Mouse (Mus musculus) left cerebral cortex, postnatal 10 days (tissue): Measurements from ENCODE around the gene Ifngr1. TPM values are rescaled to one million over a fixed set of nuclear protein-coding genes. Genes with fewer than 3 reads are reported as not detected.

ENCODE experiments used
- DNase-seq, 2 experiments: peaks; one replicate each; pipeline ENCODE4 v3.0.0; 2021 to 2022; ENCODE audit warnings: low spot score in 2 of 2, mixed read lengths in 1 of 2; ENCODE audit errors: extremely low spot score in 1 of 2
- intact Hi-C: fragments of 180-260 bp; cut with DNase I; formaldehyde crosslinking; loops from one replicate; pipeline ENCODE4 v1.15.1; 2025
- total RNA-seq, 2 experiments: library from RNA; stranded (reverse); gene quantifications; 2 replicates each; pipeline ENCODE4 v1.2.3; 2021

Gene Ifngr1
- 10 to 100 TPM; 13.3 to 16.2 TPM for total RNA-seq

- intact Hi-C loops, result no loop called here
- DNase-seq, result peak; percentile 93 to 98
Measured at GRCm38 (mm10) chr10:19591641-19592441, at the start of gene Ifngr1. Gene Ifngr1 (plus strand): TSS chr10:19591949.

GRCm38 (mm10) chr10:19546825-19547224 lies 44.9 kb upstream of the Ifngr1 start:
- intact Hi-C loops, result no loop called here
- no peak for DNase-seq

GRCm38 (mm10) chr10:19548016-19548415 lies 43.7 kb upstream of the Ifngr1 start:
- no peak for DNase-seq
- intact Hi-C loops, result no loop called here

DNA sequence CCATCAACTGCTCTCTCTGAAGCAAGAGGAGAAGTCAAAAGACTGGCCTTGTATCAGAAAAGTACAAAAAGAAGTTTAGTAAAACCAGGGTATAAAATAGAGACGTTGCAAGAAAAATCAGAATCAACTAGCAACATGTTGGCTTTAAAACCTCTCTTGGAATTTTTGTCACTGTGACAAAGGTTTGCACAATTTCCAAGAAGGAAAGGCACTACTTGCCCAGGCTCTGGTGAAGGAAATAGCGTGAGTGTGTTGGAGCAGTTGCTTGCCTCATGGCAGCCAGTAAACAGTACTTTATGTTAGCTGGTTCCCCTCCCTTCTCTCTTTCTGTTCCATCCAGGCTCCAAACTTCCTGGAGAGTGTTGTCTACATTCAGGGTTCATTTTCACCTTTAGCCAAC lies 43.3 kb upstream of the Ifngr1 start:
- intact Hi-C loops, result no loop called here
- DNase-seq, result no peak

DNA sequence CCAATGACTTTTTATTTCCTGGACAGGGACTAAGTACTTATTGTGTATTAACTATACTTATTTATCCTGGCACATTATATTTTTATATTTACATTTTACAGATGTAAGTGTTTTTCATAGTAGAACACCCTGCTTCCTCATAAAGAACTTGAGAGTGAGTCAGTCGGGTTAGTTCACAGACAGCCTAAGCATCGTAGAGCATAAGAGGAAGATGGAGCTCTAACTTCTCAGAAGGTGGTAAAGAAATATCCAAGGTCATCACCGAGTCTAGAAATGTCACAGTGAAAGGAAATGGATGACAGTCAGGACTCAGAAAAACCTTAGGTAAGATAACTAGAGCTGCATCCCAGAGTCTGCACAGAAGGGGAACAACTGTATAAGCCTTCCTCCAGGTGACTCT lies 40.2 kb upstream of the Ifngr1 start:
- DNase-seq, result no peak
- intact Hi-C loops, result no loop called here

GRCm38 (mm10) chr10:19553857-19554256 lies 37.9 kb upstream of the Ifngr1 start:
- intact Hi-C loops, result no loop called here
- DNase-seq, result no peak

GRCm38 (mm10) chr10:19557696-19558095 lies 34.1 kb upstream of the Ifngr1 start:
- DNase-seq, result no peak
- intact Hi-C loops, result no loop called here

- no peak for DNase-seq
- intact Hi-C loops, result no loop called here
Measured at GRCm38 (mm10) chr10:19559565-19560165, 32.1 kb upstream of the Ifngr1 start.

DNA sequence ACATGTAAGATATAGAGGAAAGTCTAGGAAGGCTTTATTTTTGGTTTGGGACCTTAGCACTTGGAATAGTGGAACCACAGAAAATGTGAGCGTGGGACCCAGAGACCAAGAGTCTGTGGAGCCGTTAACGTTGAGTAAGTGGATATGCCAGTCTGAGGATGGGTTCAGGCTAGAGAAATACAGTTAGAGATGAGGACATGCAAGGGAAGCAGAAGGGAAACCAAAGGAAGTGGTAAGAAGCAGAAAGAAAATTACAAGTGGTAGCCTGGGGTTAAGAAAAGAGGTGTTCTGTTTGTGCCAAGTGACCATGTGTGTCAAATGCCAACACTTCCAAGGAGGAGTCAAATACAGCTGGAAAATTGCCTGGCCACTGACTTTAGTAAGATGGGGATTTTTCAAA lies 29.2 kb upstream of the Ifngr1 start:
- intact Hi-C loops, result no loop called here
- no peak for DNase-seq

DNA sequence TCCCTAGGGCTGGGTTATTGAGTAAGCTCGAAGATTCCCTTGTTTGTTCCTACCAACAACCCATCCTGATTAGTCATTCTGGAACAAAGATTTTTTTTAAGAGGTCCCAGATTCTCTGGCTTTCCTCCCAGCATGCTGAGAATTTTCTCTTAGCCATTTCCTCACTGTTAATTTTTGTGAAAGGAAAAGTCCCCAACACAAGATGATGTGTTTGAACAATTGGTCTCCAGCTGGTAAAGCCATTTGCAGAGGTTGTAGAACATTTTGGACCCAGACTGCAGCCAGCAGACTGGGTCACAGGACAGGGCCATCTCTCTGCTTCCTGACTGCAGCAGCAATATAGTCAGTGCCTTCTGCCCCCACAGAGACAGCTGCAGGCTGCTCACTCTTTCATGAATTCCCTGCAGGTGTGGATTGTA lies 28.3 kb upstream of the Ifngr1 start:
- DNase-seq, result no peak
- intact Hi-C loops, result no loop called here

- no peak for DNase-seq
- intact Hi-C loops, result no loop called here
Measured at GRCm38 (mm10) chr10:19567481-19567880, 24.3 kb upstream of the Ifngr1 start.

DNA sequence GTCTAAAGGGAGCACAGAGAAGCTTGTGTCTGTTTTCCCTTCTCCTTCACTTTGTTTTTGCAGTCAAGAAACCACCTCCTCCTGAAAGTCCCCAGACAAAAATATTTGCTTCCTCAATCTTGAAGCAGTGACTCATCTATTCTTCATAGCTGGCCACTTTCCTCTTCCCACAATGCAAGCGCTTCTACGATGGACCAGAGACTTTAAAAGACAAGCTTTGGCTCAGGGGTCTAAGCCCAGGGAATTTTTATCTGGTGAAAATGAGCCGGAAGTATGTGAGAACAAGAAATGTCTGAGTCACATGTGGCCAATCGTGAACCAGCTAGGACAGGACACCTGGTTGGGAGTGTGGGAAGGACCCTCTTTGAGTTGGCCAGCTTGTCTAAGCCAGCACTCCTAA lies 21.5 kb upstream of the Ifngr1 start:
- intact Hi-C loops, result no loop called here
- DNase-seq, result no peak

DNA sequence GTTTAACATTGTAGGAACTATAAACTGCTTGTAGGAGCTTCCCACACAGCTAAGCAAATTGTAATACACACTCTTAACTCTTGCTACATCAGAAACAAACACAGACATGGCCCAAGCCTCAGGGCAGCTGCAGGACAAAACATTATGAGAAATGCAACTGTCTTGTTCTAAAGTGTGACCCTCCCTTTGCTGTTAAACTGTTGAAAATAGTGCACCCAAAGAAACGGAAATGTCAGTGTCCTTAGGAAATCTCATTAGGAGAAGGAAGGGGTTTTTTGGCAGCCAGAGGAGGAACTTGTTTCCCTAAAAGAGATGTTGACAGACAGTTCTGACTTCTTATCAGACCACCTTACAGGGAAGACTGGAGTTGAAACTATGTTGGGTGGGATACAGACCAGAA lies 21.0 kb upstream of the Ifngr1 start:
- intact Hi-C loops, result no loop called here

GRCm38 (mm10) chr10:19577571-19577970 lies 14.2 kb upstream of the Ifngr1 start:
- DNase-seq, result no peak
- intact Hi-C loops, result no loop called here

More for the DNA sequence above, 21.0 kb upstream of the Ifngr1 start:
- DNase-seq, result no peak

DNA sequence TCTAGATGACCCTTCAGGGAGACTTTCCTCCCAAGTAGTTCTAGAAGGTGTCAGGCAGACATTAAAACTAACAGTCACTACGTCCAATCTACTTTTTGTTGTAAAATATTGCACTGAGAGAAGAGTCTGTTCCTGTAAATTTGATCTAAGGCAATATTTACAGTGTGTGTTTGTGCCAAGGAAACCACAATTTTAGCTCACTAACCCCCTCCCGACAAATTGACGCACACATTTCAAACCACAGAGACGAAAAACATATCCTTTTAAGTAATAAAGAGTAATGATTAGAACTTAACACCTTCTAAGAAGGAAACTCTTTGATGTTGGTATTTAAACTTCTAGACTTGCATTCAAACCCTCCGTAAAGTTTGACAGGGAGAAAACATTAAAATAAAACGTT lies 13.7 kb upstream of the Ifngr1 start:
- intact Hi-C loops, result no loop called here
- DNase-seq, result no peak

GRCm38 (mm10) chr10:19578409-19578986 lies 13.3 kb upstream of the Ifngr1 start:
- peak; percentile 24 to 64 for DNase-seq
- intact Hi-C loops, result no loop called here

- no peak for DNase-seq
- intact Hi-C loops, result no loop called here
Measured at GRCm38 (mm10) chr10:19580660-19581059, 11.1 kb upstream of the Ifngr1 start.

DNA sequence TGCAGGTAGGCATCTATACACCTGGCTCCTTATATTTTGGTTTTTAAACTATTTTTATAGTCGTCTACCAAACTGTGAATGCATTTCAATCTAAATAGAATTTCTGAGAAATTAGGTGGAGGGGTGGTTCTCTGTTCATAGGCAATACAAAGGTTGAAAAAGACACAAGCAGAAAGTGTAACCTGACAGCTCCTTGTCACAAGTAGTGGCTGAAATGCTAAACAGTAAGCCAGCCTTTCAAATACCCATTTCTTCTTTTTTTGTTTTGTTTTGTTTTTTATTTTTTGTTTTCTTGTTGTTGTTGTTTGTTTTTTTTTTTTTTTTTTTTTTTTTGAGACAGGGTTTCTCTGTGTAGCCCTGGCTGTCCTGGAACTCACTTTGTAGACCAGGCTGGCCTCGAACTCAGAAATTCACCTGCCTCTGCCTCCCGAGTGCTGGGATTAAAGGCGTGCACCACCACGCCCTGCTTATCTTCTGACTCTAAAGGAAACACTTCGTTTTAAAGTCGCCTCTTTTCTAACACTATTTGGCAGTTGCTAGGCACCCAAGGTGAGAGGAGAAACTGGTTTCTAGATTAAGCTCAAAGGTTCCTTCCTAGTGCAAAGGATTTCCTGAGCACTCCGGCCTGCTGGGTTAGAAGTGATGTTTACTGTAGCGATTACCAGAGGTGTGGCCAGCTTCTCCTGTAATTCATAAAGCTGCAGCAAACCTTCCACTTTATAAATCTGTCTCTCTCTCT lies 9.7 kb upstream of the Ifngr1 start:
- no peak for DNase-seq
- intact Hi-C loops, result no loop called here

DNA sequence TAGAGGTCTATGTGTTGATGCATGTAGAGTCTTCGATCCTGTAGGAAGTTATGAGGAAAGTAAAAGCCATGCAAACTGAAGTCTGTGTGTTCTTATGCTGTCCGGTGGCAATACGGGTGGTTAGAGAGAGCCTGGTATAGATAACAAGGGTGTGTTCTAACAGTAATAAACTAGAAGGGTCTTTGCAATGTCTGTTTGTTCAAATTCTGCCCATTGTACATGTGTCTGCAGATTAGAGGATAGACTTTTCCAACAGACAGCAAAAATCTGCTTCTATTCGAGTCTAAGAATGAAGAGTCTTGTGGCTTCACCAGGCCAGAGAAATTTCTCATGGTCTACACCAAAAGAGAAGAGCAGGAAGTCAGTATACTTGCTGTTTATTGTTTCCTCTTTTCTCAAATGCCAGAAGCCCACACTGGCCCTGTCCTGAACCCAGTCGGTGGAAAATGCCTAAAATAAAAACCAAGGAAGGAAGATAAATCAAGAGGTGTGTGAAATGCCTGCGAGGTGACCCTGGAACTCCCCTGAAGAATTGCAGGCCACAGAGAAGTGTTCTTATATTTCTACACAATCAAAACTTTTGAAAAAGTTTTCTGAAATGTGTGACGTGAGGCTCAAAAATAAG lies 8.8 kb upstream of the Ifngr1 start:
- intact Hi-C loops, result no loop called here
- no peak for DNase-seq
